Mouse (Mus musculus) monocyte, adult 59 days (primary cell): Measurements from ENCODE around the gene Olfr1411. TPM values are rescaled to one million over a fixed set of nuclear protein-coding genes. Genes with fewer than 3 reads are reported as not detected.

Experiments used
- total RNA-seq, 2 experiments: library from RNA; stranded (reverse); gene quantifications; one replicate each; pipeline ENCODE4 v1.2.4; 2023

The Olfr1411 gene
- not detected for total RNA-seq

GRCm38 (mm10) chr1:92594111-92594510, at the start of gene Olfr1411:
Olfr1411 (plus strand) TSS chr1:92594411.

GRCm38 (mm10) chr1:92571022-92571421, 23.2 kb upstream of the Olfr1411 start, which contains the start of gene Olfr1413:
Olfr1413 (plus strand) TSS chr1:92571322.

GRCm38 (mm10) chr1:92585479-92585878, 8.7 kb upstream of the Olfr1411 start, which contains the start of gene Olfr1412:
Olfr1412 (plus strand) TSS chr1:92585779.

GRCm38 (mm10) chr1:92605482-92605881, 11.3 kb downstream of the Olfr1411 start, which contains the start of gene Olfr1410:
Olfr1410 (plus strand) TSS chr1:92605782.

GRCm38 (mm10) chr1:92617488-92617887, 23.3 kb downstream of the Olfr1411 start, which contains the start of gene Olfr12:
Olfr12 (plus strand) TSS chr1:92617788.

GRCm38 (mm10) chr1:92641514-92642272, 47.5 kb downstream of the Olfr1411 start, which contains the start of gene Cops9:
Cops9 (minus strand) TSS chr1:92641985.

Other genes with a start within 250 kb of the Olfr1411 start
- gene Ndufa10, start 120.6 kb upstream of the Olfr1411 start, total RNA-seq, result 10 to 100 TPM; 89.6 to 99.8 TPM
- not detected for gene Olfr1416, start 109.3 kb upstream of the Olfr1411 start, total RNA-seq
- not detected for gene Olfr1415, start 98.3 kb upstream of the Olfr1411 start, total RNA-seq
- gene Olfr1414, start 75.8 kb upstream of the Olfr1411 start, total RNA-seq, result not detected
- gene Olfr1413, start 23.1 kb upstream of the Olfr1411 start, total RNA-seq, result not detected
- gene Olfr1412, start 8.6 kb upstream of the Olfr1411 start, total RNA-seq, result not detected
- not detected for gene Olfr1410, start 11.4 kb downstream of the Olfr1411 start, total RNA-seq
- gene Olfr12, start 23.4 kb downstream of the Olfr1411 start, total RNA-seq, result not detected
- gene Cops9, start 47.6 kb downstream of the Olfr1411 start, total RNA-seq, result 100 to 1,000 TPM; 125 to 138 TPM
- gene Otos, start 54.4 kb downstream of the Olfr1411 start, total RNA-seq, result not detected
- 1 to 10 TPM; 3.0 to 3.2 TPM for gene Gpc1, start 237.2 kb downstream of the Olfr1411 start, total RNA-seq